Mouse (Mus musculus) G1E (cell line): ENCODE data around the gene Spen. TPM values are rescaled to one million over a fixed set of nuclear protein-coding genes. Genes with fewer than 3 reads are reported as not detected.

ENCODE experiments used
- ATAC-seq: 2 replicates; pipeline ENCODE4 v1.8.0; 2016; ENCODE audit warnings: mild to moderate bottlenecking; ENCODE audit not compliant: insufficient number of reproducible peaks, poor library complexity, low FRiP score, severe bottlenecking; ENCODE audit errors: extremely low read depth
- DNase-seq: peaks from one replicate; pipeline ENCODE4 v3.0.0; 2012; ENCODE audit warnings: low spot score
- H3K27me3 ChIP-seq: 2 replicates; pipeline ENCODE4 v1.6.1; 2012; ENCODE audit warnings: mild to moderate bottlenecking, low read length, inconsistent platforms; ENCODE audit not compliant: insufficient read depth
- H3K36me3 ChIP-seq: replicated peaks from 2 replicates; pipeline ENCODE3; 2012; ENCODE audit warnings: mild to moderate bottlenecking, inconsistent platforms
- H3K4me1 ChIP-seq: 2 replicates; pipeline ENCODE4 v1.6.1; 2012; ENCODE audit warnings: low read depth, low read length, inconsistent platforms, mixed read lengths; ENCODE audit not compliant: insufficient read depth
- H3K4me3 ChIP-seq: 2 replicates; pipeline ENCODE4 v1.5.1; 2012; ENCODE audit warnings: low read depth, mild to moderate bottlenecking, inconsistent platforms, low read length, moderate library complexity, mixed read lengths
- H3K9me3 ChIP-seq: replicated peaks from 2 replicates; pipeline ENCODE4 v1.6.1; 2012; ENCODE audit warnings: inconsistent platforms
- CTCF ChIP-seq: IDR thresholded peaks from 2 replicates; pipeline ENCODE4 v1.5.1; 2012; ENCODE audit warnings: low read depth, low read length, inconsistent platforms, mixed read lengths
- GATA1 ChIP-seq: IDR thresholded peaks from 2 replicates; pipeline ENCODE4 v1.6.1; 2012; ENCODE audit warnings: borderline replicate concordance, low read length, inconsistent platforms, mixed read lengths
- GATA2 ChIP-seq: IDR thresholded peaks from 2 replicates; pipeline ENCODE4 v1.6.1; 2012; ENCODE audit warnings: low read depth, low read length, inconsistent platforms, borderline replicate concordance
- POLR2AphosphoS5 ChIP-seq: IDR thresholded peaks from 2 replicates; pipeline ENCODE4 v1.6.1; 2012; ENCODE audit warnings: low read depth, low read length, inconsistent platforms; ENCODE audit not compliant: insufficient replicate concordance
- TAL1 ChIP-seq: conservative IDR thresholded peaks from 2 replicates; pipeline ENCODE4 v1.6.1; 2012; ENCODE audit warnings: low read depth, low read length, inconsistent platforms, mixed read lengths
- polyA plus RNA-seq: library from polyadenylated mRNA; stranded (reverse); fragments of >175 nt; gene quantifications from 2 replicates; pipeline ENCODE4 v1.2.3, GENCODE M21; 2012
- total RNA-seq, 2 experiments: library from RNA; stranded (forward) in 1 of 2; stranded (reverse) in 1 of 2; fragments of 200-1000 nt in 1 of 2; fragments of >200 nt in 1 of 2; fragmentation: Nextera tagmentation in 1 of 2; gene quantifications; 2 replicates each; pipeline ENCODE4 v1.2.3; 2014 to 2017

The Spen gene
- total and polyA plus RNA-seq, 3 experiments: 21.4 to 149 (median 100) TPM

DNA sequence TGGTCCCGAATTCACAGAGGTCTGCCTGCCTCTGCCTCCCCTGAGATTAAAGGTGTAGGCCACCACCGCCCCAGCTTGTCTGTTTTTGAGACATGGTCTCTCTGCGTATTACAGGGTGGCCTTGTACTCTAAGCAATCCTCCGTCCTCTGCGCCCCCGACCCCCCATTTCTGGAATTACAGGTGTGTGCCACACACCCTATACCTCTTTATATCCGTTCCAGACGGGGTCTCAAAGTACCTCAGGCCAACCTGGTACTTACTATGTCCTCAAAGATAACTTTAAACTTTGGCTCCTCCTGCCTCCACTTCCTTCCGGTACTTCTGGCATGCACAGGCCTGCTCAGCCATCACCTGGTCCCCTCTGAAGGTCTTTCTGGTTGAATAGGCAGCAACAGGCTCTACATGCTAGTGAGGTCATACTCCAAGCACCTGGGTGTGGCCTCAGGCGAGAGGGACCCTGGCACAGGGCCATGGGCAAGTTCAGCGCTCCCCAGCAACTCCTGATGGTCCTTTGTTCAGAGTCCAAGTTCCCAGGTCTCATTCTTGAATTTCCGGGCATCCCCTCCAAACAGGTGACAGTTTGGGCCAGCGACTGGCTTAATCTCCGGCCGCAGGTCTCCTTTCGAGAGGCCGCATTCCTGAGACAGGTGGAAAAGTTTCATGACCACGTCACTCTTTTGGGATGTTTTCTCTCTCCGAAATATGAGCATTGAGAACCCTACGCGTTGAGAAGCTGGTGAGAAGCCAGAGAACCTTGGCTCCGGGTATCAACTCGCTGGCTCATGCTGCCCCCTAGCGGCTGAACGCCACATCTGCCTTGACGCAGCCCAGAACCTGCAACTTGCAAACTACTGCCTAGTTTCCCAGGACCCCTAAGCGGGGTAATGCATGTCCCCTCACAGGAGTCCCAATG, 36.6 kb upstream of the Spen start:
- Histone ChIP-seq H3K27me3 (peaks cover 27% of the 10 kb centered on the region), H3K4me3 (no peak overlapping the region), H3K9me3 (no peaks in the 10 kb centered on the region), H3K36me3 (no peaks in the 10 kb centered on the region), H3K4me1 (no peaks in the 10 kb centered on the region)
- peak; percentile 61 for DNase-seq
- no peak for ATAC-seq
- TF ChIP-seq TAL1 (no peak), CTCF (peak; percentile 82)

DNA sequence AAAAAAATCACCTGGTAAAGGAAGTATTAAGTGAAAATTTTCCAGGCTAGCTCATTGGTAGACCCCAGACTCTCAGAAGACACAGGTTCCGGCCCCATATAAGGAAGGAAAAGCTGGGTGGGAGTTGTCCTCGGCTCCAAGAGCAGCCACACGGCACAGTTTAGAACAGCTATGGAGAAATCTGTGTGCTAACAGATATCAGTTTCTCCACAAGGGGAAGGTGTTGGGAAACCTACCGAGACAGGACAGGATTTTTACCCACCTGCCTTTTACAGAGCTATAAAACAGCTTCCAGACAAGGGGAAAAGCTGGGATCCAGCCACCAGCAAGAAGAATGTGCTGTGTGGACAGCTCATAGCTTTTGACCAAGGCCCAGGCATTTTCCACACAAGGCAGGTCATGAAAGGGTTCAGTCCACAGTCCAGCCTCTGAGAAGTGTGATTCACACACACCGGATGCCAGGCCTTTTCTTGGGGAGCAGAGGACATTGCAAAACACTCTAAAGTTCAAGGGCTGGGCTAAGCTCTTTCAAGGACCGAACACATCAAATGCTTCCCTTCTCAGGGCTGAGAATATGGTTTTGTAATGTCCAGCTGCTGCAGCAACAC, 35.1 kb upstream of the Spen start:
- DNase-seq (no peak), ATAC-seq (no peak)
- H3K9me3 ChIP-seq: no peaks in the 10 kb centered on the region

DNA sequence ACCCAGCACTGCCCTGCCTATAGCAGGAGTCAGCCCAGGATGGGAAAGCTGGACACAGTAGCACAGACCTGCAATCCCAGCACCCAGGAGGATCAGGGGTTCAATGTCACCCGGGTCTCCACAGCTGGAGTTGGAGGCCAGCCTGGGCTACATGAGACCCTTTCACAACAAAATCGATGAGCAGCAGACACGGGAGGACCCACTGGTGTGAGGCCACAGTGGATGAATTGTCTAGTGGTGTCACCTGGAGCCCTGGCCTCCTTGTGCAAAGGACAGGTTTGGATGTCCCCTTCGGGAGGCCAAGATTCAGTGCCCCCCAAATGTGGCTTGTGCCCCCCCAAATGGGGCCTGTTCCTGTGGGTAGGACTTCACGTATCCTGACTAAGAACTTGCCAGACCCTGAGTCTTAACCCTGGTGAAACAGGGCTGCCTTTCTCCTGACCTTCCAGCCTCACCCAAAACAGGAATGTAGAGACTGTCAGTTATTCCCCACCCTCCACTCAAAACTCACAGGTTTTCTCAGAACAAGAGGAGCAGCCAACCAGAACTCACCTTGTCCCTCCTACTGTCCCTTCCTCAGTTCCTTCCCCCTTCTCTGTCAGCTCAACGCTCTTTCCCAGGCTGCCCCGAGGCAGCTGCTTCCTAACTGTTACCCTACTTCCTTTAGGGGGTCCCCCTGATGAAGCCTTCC, 34.4 kb upstream of the Spen start:
- Histone ChIP-seq H3K36me3 (no peaks in the 10 kb centered on the region), H3K27me3 (peaks cover 27% of the 10 kb centered on the region), H3K4me3 (no peak overlapping the region), H3K9me3 (no peaks in the 10 kb centered on the region), H3K4me1 (no peaks in the 10 kb centered on the region)
- TF ChIP-seq POLR2AphosphoS5: no peak
- TF ChIP-seq CTCF: no peak
- TF ChIP-seq GATA2: no peak
- no peak for TF ChIP-seq TAL1
- TF ChIP-seq GATA1: no peak
- DNase-seq: no peak
- no peak for ATAC-seq

More for the DNA sequence above, 35.1 kb upstream of the Spen start:
- Histone ChIP-seq H3K27me3 (peaks cover 27% of the 10 kb centered on the region), H3K4me1 (no peaks in the 10 kb centered on the region), H3K4me3 (no peak overlapping the region), H3K36me3 (no peaks in the 10 kb centered on the region)
- TF ChIP-seq GATA1 (no peak), POLR2AphosphoS5 (no peak), TAL1 (no peak), CTCF (no peak), GATA2 (no peak)

DNA sequence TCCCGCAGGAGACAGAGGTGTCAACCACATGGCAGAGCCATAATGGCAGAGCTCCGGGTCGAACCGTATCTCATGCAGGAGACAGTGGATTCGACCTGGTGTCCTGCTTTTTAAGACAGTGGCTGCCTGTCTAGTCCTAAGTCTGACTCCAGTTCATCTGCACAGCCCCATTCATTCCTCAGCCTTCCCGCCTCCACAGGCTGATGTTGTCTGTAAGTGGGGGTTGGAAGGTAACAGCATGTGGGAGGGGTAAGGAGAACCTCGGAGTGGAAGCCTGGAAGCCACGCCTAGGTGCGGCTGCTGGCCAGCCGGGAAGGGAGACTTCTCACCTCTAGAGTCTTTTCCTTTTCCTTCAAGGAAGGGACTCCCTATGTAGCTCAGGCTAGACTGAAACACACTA, 33.5 kb upstream of the Spen start:
- Histone ChIP-seq H3K27me3 (peaks cover 24% of the 10 kb centered on the region), H3K9me3 (no peaks in the 10 kb centered on the region), H3K36me3 (no peaks in the 10 kb centered on the region), H3K4me1 (no peaks in the 10 kb centered on the region), H3K4me3 (no peak overlapping the region)
- ATAC-seq (no peak), DNase-seq (no peak)
- TF ChIP-seq CTCF: no peak
- TF ChIP-seq GATA1: no peak
- no peak for TF ChIP-seq POLR2AphosphoS5

DNA sequence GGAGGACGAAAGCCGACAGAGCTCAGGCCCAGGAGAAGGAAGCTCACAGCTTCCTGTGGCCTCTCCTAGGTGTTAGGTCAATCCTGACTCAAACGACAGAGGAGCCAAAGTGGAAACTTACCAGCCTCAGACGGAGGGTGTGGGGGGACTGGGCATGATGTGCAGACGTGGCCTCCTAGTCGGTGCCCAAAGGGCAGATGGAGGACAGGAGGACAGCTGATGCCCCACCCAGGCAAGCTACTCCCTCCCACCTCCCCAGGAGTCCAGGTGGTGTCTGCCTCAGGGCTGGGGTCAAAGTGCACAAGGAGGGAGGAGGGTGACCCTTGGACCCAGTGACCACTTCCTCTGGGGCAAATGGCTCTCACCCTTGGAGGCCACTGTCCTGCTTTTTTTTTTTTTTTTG, 32.9 kb upstream of the Spen start:
- no peak for ATAC-seq
- Histone ChIP-seq H3K36me3 (no peaks in the 10 kb centered on the region), H3K27me3 (peaks cover 24% of the 10 kb centered on the region), H3K9me3 (no peaks in the 10 kb centered on the region), H3K4me1 (no peaks in the 10 kb centered on the region), H3K4me3 (no peak overlapping the region)
- no peak for DNase-seq
- no peak for TF ChIP-seq GATA1
- no peak for TF ChIP-seq GATA2
- TF ChIP-seq TAL1: no peak
- TF ChIP-seq POLR2AphosphoS5: no peak
- TF ChIP-seq CTCF: no peak

DNA sequence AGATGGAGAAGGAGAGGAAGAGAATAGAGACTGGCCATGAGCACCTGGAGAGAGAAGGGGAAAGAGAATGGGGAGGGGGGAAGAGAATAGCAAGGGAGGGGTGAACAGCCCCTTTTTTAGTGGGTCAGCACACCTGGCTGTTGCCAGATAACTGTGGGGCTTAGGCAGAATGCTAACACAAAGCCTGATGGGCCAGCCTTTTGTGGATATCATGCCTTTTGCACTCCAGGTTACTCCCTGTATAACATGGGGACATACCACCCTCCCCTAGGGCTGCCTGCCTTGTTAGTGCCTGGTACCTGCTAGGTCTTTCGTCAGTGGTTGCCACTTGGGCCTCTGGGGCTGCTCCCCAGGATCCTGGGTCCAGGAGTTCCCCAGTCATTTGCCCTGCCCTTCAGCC, 32.4 kb upstream of the Spen start:
- ATAC-seq (no peak), DNase-seq (no peak)
- no peaks in the 10 kb centered on the region for H3K4me1 ChIP-seq
- no peak overlapping the region for H3K4me3 ChIP-seq
- TF ChIP-seq GATA1: no peak
- TF ChIP-seq CTCF: no peak
- no peak for TF ChIP-seq TAL1
- TF ChIP-seq POLR2AphosphoS5: no peak
- TF ChIP-seq GATA2: no peak
- H3K9me3 ChIP-seq: no peaks in the 10 kb centered on the region
- peaks cover 27% of the 10 kb centered on the region for H3K27me3 ChIP-seq
- H3K36me3 ChIP-seq: no peaks in the 10 kb centered on the region
